Mouse (Mus musculus) E14TG2a.4 (cell line): Measurements from ENCODE around the gene Carns1.

Experiments
- CTCF ChIP-seq: conservative IDR thresholded peaks from 2 replicates; pipeline ENCODE4 v1.5.1; 2014; ENCODE audit warnings: low read length
- NANOG ChIP-seq: IDR thresholded peaks from 2 replicates; pipeline ENCODE4 v1.6.1; 2014; ENCODE audit warnings: borderline replicate concordance, low read length, mixed read lengths
- POU5F1 ChIP-seq: IDR thresholded peaks from 2 replicates; pipeline ENCODE4 v1.6.1; 2014; ENCODE audit warnings: low read length, borderline replicate concordance

DNA sequence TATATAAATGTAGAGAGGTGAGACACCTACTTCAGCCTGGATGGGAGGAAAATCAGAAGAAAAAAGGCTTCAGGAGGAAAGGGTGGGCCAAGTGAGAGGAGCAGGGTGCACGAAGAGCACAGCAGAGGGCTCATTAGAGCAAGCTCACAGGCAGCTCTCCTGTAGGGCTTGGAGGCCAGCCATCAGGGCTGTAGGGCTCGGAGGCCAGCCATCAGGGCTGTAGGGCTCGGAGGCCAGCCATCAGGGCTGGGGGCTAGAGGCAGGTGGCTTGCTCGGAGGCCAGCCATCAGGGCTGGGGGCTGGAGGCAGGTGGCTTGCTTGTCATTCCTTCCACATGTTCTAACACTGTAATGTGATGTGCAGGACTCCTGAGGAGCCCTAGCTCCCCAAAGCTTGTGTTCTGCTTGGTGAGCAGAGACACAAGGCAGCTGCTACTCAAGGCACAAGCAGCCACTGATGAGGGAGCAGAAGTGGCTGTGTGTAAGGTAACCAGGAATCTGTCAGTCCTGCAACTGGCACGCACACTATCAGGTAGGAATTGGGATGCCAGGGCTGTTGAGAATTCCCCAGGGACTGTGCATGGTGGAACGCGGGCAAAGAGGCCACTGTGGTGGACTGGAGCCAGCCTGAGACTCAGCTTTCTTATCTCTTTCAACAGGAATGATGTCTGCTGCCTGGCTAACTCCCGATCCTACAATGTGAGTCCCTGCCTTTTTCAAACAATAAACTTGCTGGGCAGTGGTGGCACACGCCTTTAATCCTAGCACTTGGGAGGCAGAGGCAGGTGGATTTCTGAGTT, 8.4 kb downstream of the Carns1 start:
- no peak for TF ChIP-seq CTCF
- TF ChIP-seq POU5F1 = no peak
- TF ChIP-seq NANOG = no peak
